Mouse (Mus musculus) embryo, embryonic 11 days (tissue): ENCODE results near the gene Sp140.
"Not testable (repeated sequence)": the region's sequence is repeated elsewhere in the genome, so short reads cannot be mapped to it uniquely, and the experiment has no call there.

Experiments
- DNase-seq: peaks from one replicate; pipeline ENCODE4 v3.0.0-alpha.2; 2015

Sp140 gene

GRCm38 (mm10) chr1:85600078-85600477 is at the start of gene Sp140:
Sp140 (plus strand) TSS chr1:85600378.
- not testable (repeated sequence) for DNase-seq

- not testable (repeated sequence) for DNase-seq
Observed at GRCm38 (mm10) chr1:85555261-85555660, 44.9 kb upstream of the Sp140 start.

- DNase-seq, result not testable (repeated sequence)
Observed at GRCm38 (mm10) chr1:85573554-85573953, 26.6 kb upstream of the Sp140 start.

- DNase-seq, result not testable (repeated sequence)
Observed at GRCm38 (mm10) chr1:85575376-85575775, 24.8 kb upstream of the Sp140 start, which contains the start of gene G530012D18Rik. G530012D18Rik (plus strand) TSS chr1:85575676.

GRCm38 (mm10) chr1:85578372-85579010 is 21.7 kb upstream of the Sp140 start:
- not testable (repeated sequence) for DNase-seq

GRCm38 (mm10) chr1:85579199-85580147 is 20.7 kb upstream of the Sp140 start:
- DNase-seq, result not testable (repeated sequence)

GRCm38 (mm10) chr1:85580148-85580534 is 20.0 kb upstream of the Sp140 start:
- DNase-seq, result not testable (repeated sequence)

GRCm38 (mm10) chr1:85580578-85580977 is 19.6 kb upstream of the Sp140 start:
- not testable (repeated sequence) for DNase-seq

- DNase-seq, result not testable (repeated sequence)
Observed at GRCm38 (mm10) chr1:85581518-85581917, 18.7 kb upstream of the Sp140 start.

GRCm38 (mm10) chr1:85588697-85589096 is 11.5 kb upstream of the Sp140 start:
- not testable (repeated sequence) for DNase-seq

- not testable (repeated sequence) for DNase-seq
Observed at GRCm38 (mm10) chr1:85592526-85592925, 7.7 kb upstream of the Sp140 start.

- DNase-seq, result not testable (repeated sequence)
Observed at GRCm38 (mm10) chr1:85598271-85599012, 1.7 kb upstream of the Sp140 start, which contains the start of gene Sp110. Sp110 (minus strand) TSS chr1:85598817.

GRCm38 (mm10) chr1:85600794-85601193 is 616 bp downstream of the Sp140 start:
- DNase-seq, result not testable (repeated sequence)

GRCm38 (mm10) chr1:85604341-85604740 is 4.2 kb downstream of the Sp140 start:
- not testable (repeated sequence) for DNase-seq

GRCm38 (mm10) chr1:85608361-85608760 is 8.2 kb downstream of the Sp140 start:
- not testable (repeated sequence) for DNase-seq

- DNase-seq, result not testable (repeated sequence)
Observed at GRCm38 (mm10) chr1:85610581-85610980, 10.4 kb downstream of the Sp140 start.

- not testable (repeated sequence) for DNase-seq
Observed at GRCm38 (mm10) chr1:85615096-85615495, 14.9 kb downstream of the Sp140 start.

- not testable (repeated sequence) for DNase-seq
Observed at GRCm38 (mm10) chr1:85615819-85616218, 15.6 kb downstream of the Sp140 start.

- DNase-seq, result not testable (repeated sequence)
Observed at GRCm38 (mm10) chr1:85617161-85617560, 17.0 kb downstream of the Sp140 start.

- DNase-seq, result not testable (repeated sequence)
Observed at GRCm38 (mm10) chr1:85618689-85619088, 18.5 kb downstream of the Sp140 start.

- not testable (repeated sequence) for DNase-seq
Observed at GRCm38 (mm10) chr1:85636936-85637335, 36.8 kb downstream of the Sp140 start.

- DNase-seq, result not testable (repeated sequence)
Observed at GRCm38 (mm10) chr1:85638144-85638543, 38.0 kb downstream of the Sp140 start.

- DNase-seq, result not testable (repeated sequence)
Observed at GRCm38 (mm10) chr1:85649881-85650280, 49.7 kb downstream of the Sp140 start, which contains the start of gene Sp100. Sp100 (plus strand) TSS chr1:85649988.
